Mouse (Mus musculus) ES-Bruce4 (cell line): ENCODE data around the gene C1qtnf1.

Experiments
- CTCF ChIP-seq: IDR thresholded peaks from one replicate; pipeline ENCODE4 v1.8.1; 2011; ENCODE audit warnings: low read depth, low read length
- EP300 ChIP-seq: IDR thresholded peaks from 2 replicates; pipeline ENCODE4 v1.6.1; 2011; ENCODE audit warnings: low read depth, low read length; ENCODE audit not compliant: insufficient read depth
- POLR2A ChIP-seq: IDR thresholded peaks from one replicate; pipeline ENCODE4 v1.8.1; 2011; ENCODE audit warnings: low read length; ENCODE audit not compliant: insufficient read depth

- TF ChIP-seq CTCF (no peak), POLR2A (no peak), EP300 (no peak)
These were observed 45.2 kb downstream of the C1qtnf1 start for GRCm38 (mm10) chr11:118473161-118473560.
